Mouse (Mus musculus): Measurements from ENCODE around the gene D630003M21Rik. TPM values are rescaled to one million over a fixed set of nuclear protein-coding genes. Genes with fewer than 3 reads are reported as not detected.

Gene D630003M21Rik
- polyA plus RNA-seq (2012), result 0.01 TPM in 1 of 2 replicates, not detected in the other

GRCm38 (mm10) chr2:158228670-158229502 is at the start of gene D630003M21Rik:
Gene D630003M21Rik, minus strand, starts transcription at chr2:158229222.
- no peak for TF ChIP-seq GATA1 (IDR thresholded peaks at IDR 0.05; ENCODE audit: low read length)

- no peak for TF ChIP-seq GATA1 (IDR thresholded peaks at IDR 0.05; ENCODE audit: low read length)
These were observed 47.9 kb upstream of the D630003M21Rik start for GRCm38 (mm10) chr2:158276878-158277277.

- TF ChIP-seq GATA1 (IDR thresholded peaks at IDR 0.05; ENCODE audit: low read length), result no peak
These were observed 47.4 kb upstream of the D630003M21Rik start for GRCm38 (mm10) chr2:158276451-158276850.

GRCm38 (mm10) chr2:158275811-158276210 is 46.8 kb upstream of the D630003M21Rik start:
- TF ChIP-seq GATA1 (IDR thresholded peaks at IDR 0.05; ENCODE audit: low read length), result no peak

GRCm38 (mm10) chr2:158275349-158275748 is 46.3 kb upstream of the D630003M21Rik start:
- no peak for TF ChIP-seq GATA1 (IDR thresholded peaks at IDR 0.05; ENCODE audit: low read length)

- no peak for TF ChIP-seq GATA1 (IDR thresholded peaks at IDR 0.05; ENCODE audit: low read length)
These were observed 44.6 kb upstream of the D630003M21Rik start for GRCm38 (mm10) chr2:158273646-158274045.

GRCm38 (mm10) chr2:158270017-158270416 is 41.0 kb upstream of the D630003M21Rik start:
- no peak for TF ChIP-seq GATA1 (IDR thresholded peaks at IDR 0.05; ENCODE audit: low read length)

- no peak for TF ChIP-seq GATA1 (IDR thresholded peaks at IDR 0.05; ENCODE audit: low read length)
These were observed 35.9 kb upstream of the D630003M21Rik start for GRCm38 (mm10) chr2:158264877-158265276.

GRCm38 (mm10) chr2:158259498-158259897 is 30.5 kb upstream of the D630003M21Rik start:
- TF ChIP-seq GATA1 (IDR thresholded peaks at IDR 0.05; ENCODE audit: low read length), result no peak

- TF ChIP-seq GATA1 (IDR thresholded peaks at IDR 0.05; ENCODE audit: low read length), result no peak
These were observed 29.8 kb upstream of the D630003M21Rik start for GRCm38 (mm10) chr2:158258781-158259180.

GRCm38 (mm10) chr2:158258005-158258418 is 29.0 kb upstream of the D630003M21Rik start, which contains the start of gene Bpi:
Gene Bpi, plus strand, starts transcription at chr2:158258094.
- TF ChIP-seq GATA1 (IDR thresholded peaks at IDR 0.05; ENCODE audit: low read length), result no peak

GRCm38 (mm10) chr2:158256894-158257293 is 27.9 kb upstream of the D630003M21Rik start:
- no peak for TF ChIP-seq GATA1 (IDR thresholded peaks at IDR 0.05; ENCODE audit: low read length)

GRCm38 (mm10) chr2:158253806-158254205 is 24.8 kb upstream of the D630003M21Rik start:
- TF ChIP-seq GATA1 (IDR thresholded peaks at IDR 0.05; ENCODE audit: low read length), result no peak

- TF ChIP-seq GATA1 (IDR thresholded peaks at IDR 0.05; ENCODE audit: low read length), result no peak
These were observed 21.5 kb upstream of the D630003M21Rik start for GRCm38 (mm10) chr2:158250558-158250957.

GRCm38 (mm10) chr2:158248318-158248717 is 19.3 kb upstream of the D630003M21Rik start:
- no peak for TF ChIP-seq GATA1 (IDR thresholded peaks at IDR 0.05; ENCODE audit: low read length)

GRCm38 (mm10) chr2:158247852-158248251 is 18.8 kb upstream of the D630003M21Rik start:
- TF ChIP-seq GATA1 (IDR thresholded peaks at IDR 0.05; ENCODE audit: low read length), result no peak
